Mouse (Mus musculus) MEL (cell line): ENCODE results near the gene Slc35g1. TPM values are rescaled to one million over a fixed set of nuclear protein-coding genes. Genes with fewer than 3 reads are reported as not detected.

Source experiments
- DNase-seq: peaks from one replicate; pipeline ENCODE4 v3.0.0; 2011; ENCODE audit warnings: low read depth, low spot score
- H3K27ac ChIP-seq: 2 replicates; pipeline ENCODE4 v1.5.1; 2012; ENCODE audit warnings: low read depth, mild to moderate bottlenecking, control low read depth, low read length, moderate library complexity; ENCODE audit not compliant: control insufficient read depth
- H3K27me3 ChIP-seq, 2 experiments: fragments of 150-350 bp in 1 of 2; sonication (generic) in 1 of 2; 2 replicates each; pipeline ENCODE4 v1.6.1; 2012; ENCODE audit warnings: low read length in 2 of 2, mild to moderate bottlenecking in 2 of 2, improper control_type of control experiment in 1 of 2, moderate library complexity in 1 of 2; ENCODE audit not compliant: insufficient read depth in 2 of 2, control insufficient read depth in 1 of 2
- H3K36me3 ChIP-seq, 2 experiments: 2 replicates each; pipeline ENCODE4 v1.6.1; 2012 to 2014; ENCODE audit warnings: low read length in 2 of 2, improper control_type of control experiment in 1 of 2, inconsistent platforms in 1 of 2, mild to moderate bottlenecking in 1 of 2; ENCODE audit not compliant: insufficient read depth in 2 of 2, control insufficient read depth in 1 of 2
- H3K4me1 ChIP-seq, 2 experiments: fragments of 150-350 bp in 1 of 2; sonication (generic) in 1 of 2; 2 replicates each; pipeline ENCODE4 v1.6.1; 2012; ENCODE audit warnings: low read length in 2 of 2, improper control_type of control experiment in 1 of 2, mild to moderate bottlenecking in 1 of 2; ENCODE audit not compliant: insufficient read depth in 2 of 2, control insufficient read depth in 1 of 2
- H3K4me3 ChIP-seq, 2 experiments: fragments of 150-350 bp in 1 of 2; sonication (generic) in 1 of 2; 2 replicates each; pipeline ENCODE4 v1.5.1; 2012; ENCODE audit warnings: low read depth in 2 of 2, low read length in 2 of 2, mild to moderate bottlenecking in 2 of 2, moderate library complexity in 2 of 2, control low read depth in 1 of 2, improper control_type of control experiment in 1 of 2; ENCODE audit not compliant: control insufficient read depth in 1 of 2, insufficient read depth in 1 of 2
- H3K79me2 ChIP-seq: 2 replicates; pipeline ENCODE4 v1.6.1; 2012; ENCODE audit warnings: mild to moderate bottlenecking, low read length, moderate library complexity; ENCODE audit not compliant: control insufficient read depth, poor library complexity, insufficient read depth
- H3K9ac ChIP-seq: 2 replicates; pipeline ENCODE4 v1.6.1; 2012; ENCODE audit warnings: low read depth, mild to moderate bottlenecking, control low read depth, low read length, moderate library complexity; ENCODE audit not compliant: control insufficient read depth, poor library complexity, severe bottlenecking
- H3K9me3 ChIP-seq: fragments of 150-350 bp; sonication (generic); replicated peaks from 2 replicates; pipeline ENCODE4 v1.6.1; 2012; ENCODE audit warnings: mild to moderate bottlenecking, low read length, improper control_type of control experiment, moderate library complexity; ENCODE audit not compliant: insufficient read depth
- BHLHE40 ChIP-seq: IDR thresholded peaks from 2 replicates; pipeline ENCODE4 v1.6.1; 2012; ENCODE audit warnings: low read depth, mild to moderate bottlenecking, inconsistent platforms, low read length, improper control_type of control experiment, borderline replicate concordance
- CTCF ChIP-seq, 3 experiments: IDR thresholded peaks in 2 of 3; conservative IDR thresholded peaks in 1 of 3; 2 replicates each; pipeline ENCODE4 v1.5.1; 2011 to 2012; ENCODE audit warnings: low read length in 3 of 3, low read depth in 2 of 3, mild to moderate bottlenecking in 2 of 3, improper control_type of control experiment in 1 of 3, inconsistent platforms in 1 of 3, mixed read lengths in 1 of 3, moderate library complexity in 1 of 3; ENCODE audit not compliant: control insufficient read depth in 1 of 3, insufficient read depth in 1 of 3, poor library complexity in 1 of 3, severe bottlenecking in 1 of 3
- ELF1 ChIP-seq: IDR thresholded peaks from 2 replicates; pipeline ENCODE4 v1.6.1; 2014; ENCODE audit warnings: low read depth, mild to moderate bottlenecking, inconsistent platforms, low read length, improper control_type of control experiment, moderate library complexity
- EP300 ChIP-seq, 2 experiments: IDR thresholded peaks; 2 replicates each; pipeline ENCODE4 v1.6.1; 2011; ENCODE audit warnings: improper control_type of control experiment in 2 of 2, low read length in 2 of 2, low read depth in 1 of 2, mild to moderate bottlenecking in 1 of 2
- ETS1 ChIP-seq: IDR thresholded peaks from 2 replicates; pipeline ENCODE4 v1.6.1; 2012; ENCODE audit warnings: low read depth, mild to moderate bottlenecking, inconsistent platforms, low read length, improper control_type of control experiment, moderate library complexity
- GABPA ChIP-seq: IDR thresholded peaks from 2 replicates; pipeline ENCODE4 v1.6.1; 2012; ENCODE audit warnings: low read depth, mild to moderate bottlenecking, inconsistent platforms, low read length, improper control_type of control experiment, moderate library complexity
- HCFC1 ChIP-seq: IDR thresholded peaks from 2 replicates; pipeline ENCODE4 v1.6.1; 2012; ENCODE audit warnings: low read depth, mild to moderate bottlenecking, inconsistent platforms, low read length, improper control_type of control experiment, moderate library complexity
- MAFK ChIP-seq: IDR thresholded peaks from 2 replicates; pipeline ENCODE4 v1.6.1; 2011; ENCODE audit warnings: low read depth, mild to moderate bottlenecking, low read length, improper control_type of control experiment, borderline replicate concordance
- MAZ ChIP-seq: IDR thresholded peaks from 2 replicates; pipeline ENCODE4 v1.6.1; 2012; ENCODE audit warnings: low read depth, mild to moderate bottlenecking, inconsistent platforms, low read length, improper control_type of control experiment
- MXI1 ChIP-seq: IDR thresholded peaks from 2 replicates; pipeline ENCODE4 v1.6.1; 2011; ENCODE audit warnings: mild to moderate bottlenecking, low read depth, low read length, improper control_type of control experiment
- MYC ChIP-seq: IDR thresholded peaks from 2 replicates; pipeline ENCODE4 v1.6.1; 2011; ENCODE audit warnings: low read depth, mild to moderate bottlenecking, low read length, improper control_type of control experiment, moderate library complexity
- NELFE ChIP-seq: IDR thresholded peaks from 2 replicates; pipeline ENCODE4 v1.6.1; 2011; ENCODE audit warnings: low read depth, low read length, improper control_type of control experiment
- NRF1 ChIP-seq: IDR thresholded peaks from 2 replicates; pipeline ENCODE4 v1.6.1; 2014; ENCODE audit warnings: low read depth, mild to moderate bottlenecking, inconsistent platforms, low read length, improper control_type of control experiment, moderate library complexity; ENCODE audit not compliant: poor library complexity, insufficient read depth, severe bottlenecking
- POLR2AphosphoS5 ChIP-seq: IDR thresholded peaks from 2 replicates; pipeline ENCODE4 v1.6.1; 2012; ENCODE audit warnings: low read depth, borderline replicate concordance, mild to moderate bottlenecking, inconsistent platforms, low read length, moderate library complexity, mixed read lengths
- RAD21 ChIP-seq: IDR thresholded peaks from 2 replicates; pipeline ENCODE4 v1.6.1; 2011; ENCODE audit warnings: mild to moderate bottlenecking, low read depth, low read length, improper control_type of control experiment
- RCOR1 ChIP-seq: IDR thresholded peaks from 2 replicates; pipeline ENCODE4 v1.6.1; 2012; ENCODE audit warnings: low read depth, mild to moderate bottlenecking, inconsistent platforms, low read length, improper control_type of control experiment
- SIN3A ChIP-seq: IDR thresholded peaks from 2 replicates; pipeline ENCODE4 v1.6.1; 2012; ENCODE audit warnings: low read length, improper control_type of control experiment, inconsistent platforms
- SMC3 ChIP-seq: IDR thresholded peaks from 2 replicates; pipeline ENCODE4 v1.6.1; 2011; ENCODE audit warnings: low read depth, low read length, improper control_type of control experiment
- TAL1 ChIP-seq: IDR thresholded peaks from 2 replicates; pipeline ENCODE4 v1.6.1; 2012; ENCODE audit warnings: mild to moderate bottlenecking, inconsistent platforms, low read length, moderate library complexity, mixed read lengths
- TCF12 ChIP-seq: IDR thresholded peaks from 2 replicates; pipeline ENCODE4 v1.6.1; 2014; ENCODE audit warnings: low read depth, mild to moderate bottlenecking, inconsistent platforms, low read length, improper control_type of control experiment, moderate library complexity
- UBTF ChIP-seq: IDR thresholded peaks from 2 replicates; pipeline ENCODE4 v1.6.1; 2012; ENCODE audit warnings: low read depth, mild to moderate bottlenecking, inconsistent platforms, low read length, improper control_type of control experiment, moderate library complexity, borderline replicate concordance; ENCODE audit not compliant: insufficient read depth
- ZC3H11A ChIP-seq: IDR thresholded peaks from 2 replicates; pipeline ENCODE4 v1.6.1; 2012; ENCODE audit warnings: low read depth, mild to moderate bottlenecking, inconsistent platforms, low read length, improper control_type of control experiment
- ZMIZ1 ChIP-seq: IDR thresholded peaks from 2 replicates; pipeline ENCODE4 v1.6.1; 2012; ENCODE audit warnings: low read depth, mild to moderate bottlenecking, inconsistent platforms, low read length, improper control_type of control experiment, moderate library complexity
- ZNF384 ChIP-seq: IDR thresholded peaks from 2 replicates; pipeline ENCODE4 v1.6.1; 2012; ENCODE audit warnings: low read depth, mild to moderate bottlenecking, inconsistent platforms, low read length, improper control_type of control experiment
- polyA plus RNA-seq, 2 experiments: library from polyadenylated mRNA; stranded (reverse) in 1 of 2; unstranded in 1 of 2; fragments of >175 nt in 1 of 2; fragments of >200 nt in 1 of 2; gene quantifications; 2 replicates each; pipeline versions ENCODE4 v1.2.1 to v1.2.4; 2012; ENCODE audit warnings: low replicate concordance in 2 of 2, low read depth in 1 of 2; ENCODE audit not compliant: insufficient read length in 2 of 2, insufficient read depth in 1 of 2, missing spikeins in 1 of 2
- total RNA-seq: library from RNA; depleted of rRNA; stranded (reverse); fragments of 300-350 nt; gene quantifications from 2 replicates; pipeline ENCODE4 v1.2.3, GENCODE M21; 2012

The Slc35g1 gene
- total and polyA plus RNA-seq, 3 experiments: 15.7 to 19.0 TPM; not detected in 1

GRCm38 (mm10) chr19:38351202-38351601, 44.6 kb upstream of the Slc35g1 start:
- peaks cover 0 to 8% of the 10 kb centered on the region in 2 experiments; a peak in 3 of 4 replicates for H3K4me1 ChIP-seq
- no peak for DNase-seq
- H3K9ac ChIP-seq: no peak overlapping the region
- H3K27ac ChIP-seq: no peak overlapping the region
- TF ChIP-seq ELF1: no peak
- TF ChIP-seq SIN3A: no peak
- no peak for TF ChIP-seq ZNF384
- TF ChIP-seq MAZ: no peak
- 0 out of 4 replicates have a peak, but pooled peaks of 1 of the 2 experiments have one; percentile 14 for TF ChIP-seq EP300 (IDR thresholded peaks at IDR 0.05; ENCODE audit: low read depth in 1 of 2, low read length in 2 of 2)
- no peak for TF ChIP-seq MYC
- H3K27me3 ChIP-seq: no peaks in the 10 kb centered on the region; a peak in 1 of 4 replicates
- no peaks in the 10 kb centered on the region for H3K79me2 ChIP-seq
- no peak overlapping the region for H3K4me3 ChIP-seq
- peaks cover 0 to 9% of the 10 kb centered on the region in 2 experiments; a peak in 2 of 4 replicates for H3K36me3 ChIP-seq
- H3K9me3 ChIP-seq: no peaks in the 10 kb centered on the region

- no peak for DNase-seq
- TF ChIP-seq ZC3H11A: no peak
- H3K9ac ChIP-seq: no peak overlapping the region
- H3K27ac ChIP-seq: no peak overlapping the region
- no peaks in the 10 kb centered on the region for H3K9me3 ChIP-seq
- H3K27me3 ChIP-seq: no peaks in the 10 kb centered on the region; a peak in 1 of 4 replicates
- peaks cover 0 to 8% of the 10 kb centered on the region in 2 experiments; a peak in 3 of 4 replicates for H3K4me1 ChIP-seq
- peaks cover 0 to 9% of the 10 kb centered on the region in 2 experiments; a peak in 2 of 4 replicates for H3K36me3 ChIP-seq
- H3K4me3 ChIP-seq: no peak overlapping the region
- no peaks in the 10 kb centered on the region for H3K79me2 ChIP-seq
These were observed 44.1 kb upstream of the Slc35g1 start for GRCm38 (mm10) chr19:38351728-38352127.

GRCm38 (mm10) chr19:38352495-38353130, 43.2 kb upstream of the Slc35g1 start:
- no peak overlapping the region for H3K27ac ChIP-seq
- no peaks in the 10 kb centered on the region for H3K9me3 ChIP-seq
- no peak overlapping the region for H3K9ac ChIP-seq
- H3K79me2 ChIP-seq: no peaks in the 10 kb centered on the region
- peaks cover 0 to 8% of the 10 kb centered on the region in 2 experiments; a peak in 3 of 4 replicates for H3K4me1 ChIP-seq
- H3K27me3 ChIP-seq: no peaks in the 10 kb centered on the region; a peak in 1 of 4 replicates
- peaks cover 0 to 9% of the 10 kb centered on the region in 2 experiments; a peak in 2 of 4 replicates for H3K36me3 ChIP-seq
- no peak overlapping the region for H3K4me3 ChIP-seq
- peak; percentile 72 for DNase-seq
- TF ChIP-seq CTCF (IDR thresholded peaks at IDR 0.05 in 2 of 3, conservative IDR thresholded peaks at IDR 0.05 in 1 of 3; ENCODE audit: control insufficient read depth in 1 of 3, insufficient read depth in 1 of 3, low read depth in 2 of 3, low read length in 3 of 3, poor library complexity in 1 of 3, severe bottlenecking in 1 of 3): peak; percentile 34 to 76 (median 48)
- no peak for TF ChIP-seq BHLHE40
- no peak for TF ChIP-seq TAL1
- no peak for TF ChIP-seq UBTF
- peak; percentile 82 for TF ChIP-seq RAD21
- no peak for TF ChIP-seq ETS1
- no peak for TF ChIP-seq RCOR1
- TF ChIP-seq POLR2AphosphoS5: no peak
- TF ChIP-seq MXI1: no peak
- TF ChIP-seq GABPA: peak; percentile 36; the same call in 1 of the 2 replicates
- no peak for TF ChIP-seq ZNF384
- TF ChIP-seq ZMIZ1: no peak
- TF ChIP-seq NRF1: no peak
- no peak for TF ChIP-seq TCF12
- TF ChIP-seq MAFK: no peak
- no peak for TF ChIP-seq NELFE
- peak; percentile 72 for TF ChIP-seq SMC3
- TF ChIP-seq HCFC1: no peak
